Mouse (Mus musculus): ENCODE measurements around the gene Cldn6. TPM values are rescaled to one million over a fixed set of nuclear protein-coding genes. Genes with fewer than 3 reads are reported as not detected.

Gene Cldn6
- polyA plus RNA-seq, 1 experiment: 1.3 TPM

GRCm38 (mm10) chr17:23660117-23660875 is 18.8 kb upstream of the Cldn6 start, which contains the start of gene Bicdl2:
Gene Bicdl2, plus strand, starts transcription at chr17:23660506.
- peak; percentile 50 for TF ChIP-seq CTCF (IDR thresholded peaks at IDR 0.05; ENCODE audit: borderline replicate concordance, extremely low read depth, insufficient read depth, insufficient read length)
- TF ChIP-seq POLR2A (IDR thresholded peaks at IDR 0.05; ENCODE audit: borderline replicate concordance, extremely low read depth, insufficient read depth, insufficient read length, poor library complexity, severe bottlenecking): no peak
- DNase-seq (ENCODE audit: low read depth): no peak

- no peak for DNase-seq (ENCODE audit: low read depth)
- TF ChIP-seq POLR2A (IDR thresholded peaks at IDR 0.05; ENCODE audit: borderline replicate concordance, extremely low read depth, insufficient read depth, insufficient read length, poor library complexity, severe bottlenecking) (no peak), CTCF (IDR thresholded peaks at IDR 0.05; ENCODE audit: borderline replicate concordance, extremely low read depth, insufficient read depth, insufficient read length) (no peak)
Observed at GRCm38 (mm10) chr17:23660876-23661200, 18.2 kb upstream of the Cldn6 start.

GRCm38 (mm10) chr17:23661526-23661925 is 17.5 kb upstream of the Cldn6 start:
- peak; percentile 41; the same call in 1 of the 2 replicates for TF ChIP-seq CTCF (IDR thresholded peaks at IDR 0.05; ENCODE audit: borderline replicate concordance, extremely low read depth, insufficient read depth, insufficient read length)
- no peak for TF ChIP-seq POLR2A (IDR thresholded peaks at IDR 0.05; ENCODE audit: borderline replicate concordance, extremely low read depth, insufficient read depth, insufficient read length, poor library complexity, severe bottlenecking)
- DNase-seq (ENCODE audit: low read depth): no peak

- peak; percentile 56 for DNase-seq (ENCODE audit: low read depth)
- TF ChIP-seq POLR2A (IDR thresholded peaks at IDR 0.05; ENCODE audit: borderline replicate concordance, extremely low read depth, insufficient read depth, insufficient read length, poor library complexity, severe bottlenecking) (no peak), CTCF (IDR thresholded peaks at IDR 0.05; ENCODE audit: borderline replicate concordance, extremely low read depth, insufficient read depth, insufficient read length) (peak; percentile 75; the same call in 1 of the 2 replicates)
Observed at GRCm38 (mm10) chr17:23664556-23665021, 14.5 kb upstream of the Cldn6 start.

GRCm38 (mm10) chr17:23665511-23665910 is 13.5 kb upstream of the Cldn6 start:
- DNase-seq (ENCODE audit: low read depth): no peak
- TF ChIP-seq CTCF (IDR thresholded peaks at IDR 0.05; ENCODE audit: borderline replicate concordance, extremely low read depth, insufficient read depth, insufficient read length) (no peak), POLR2A (IDR thresholded peaks at IDR 0.05; ENCODE audit: borderline replicate concordance, extremely low read depth, insufficient read depth, insufficient read length, poor library complexity, severe bottlenecking) (no peak)

GRCm38 (mm10) chr17:23670516-23671074 is 8.5 kb upstream of the Cldn6 start:
- DNase-seq (ENCODE audit: low read depth): no peak
- TF ChIP-seq POLR2A (IDR thresholded peaks at IDR 0.05; ENCODE audit: borderline replicate concordance, extremely low read depth, insufficient read depth, insufficient read length, poor library complexity, severe bottlenecking): no peak
- TF ChIP-seq CTCF (IDR thresholded peaks at IDR 0.05; ENCODE audit: borderline replicate concordance, extremely low read depth, insufficient read depth, insufficient read length): no peak

GRCm38 (mm10) chr17:23671519-23671918 is 7.5 kb upstream of the Cldn6 start:
- TF ChIP-seq CTCF (IDR thresholded peaks at IDR 0.05; ENCODE audit: borderline replicate concordance, extremely low read depth, insufficient read depth, insufficient read length) (no peak), POLR2A (IDR thresholded peaks at IDR 0.05; ENCODE audit: borderline replicate concordance, extremely low read depth, insufficient read depth, insufficient read length, poor library complexity, severe bottlenecking) (no peak)
- DNase-seq (ENCODE audit: low read depth): no peak

GRCm38 (mm10) chr17:23672761-23673160 is 6.3 kb upstream of the Cldn6 start:
- TF ChIP-seq CTCF (IDR thresholded peaks at IDR 0.05; ENCODE audit: borderline replicate concordance, extremely low read depth, insufficient read depth, insufficient read length): no peak
- no peak for TF ChIP-seq POLR2A (IDR thresholded peaks at IDR 0.05; ENCODE audit: borderline replicate concordance, extremely low read depth, insufficient read depth, insufficient read length, poor library complexity, severe bottlenecking)
- DNase-seq (ENCODE audit: low read depth): no peak

GRCm38 (mm10) chr17:23673424-23674073 is 5.5 kb upstream of the Cldn6 start, which contains the start of the genes Hcfc1r1 and Thoc6:
Gene Hcfc1r1, plus strand, starts transcription at chr17:23673596.
Gene Thoc6, minus strand, starts transcription at chr17:23673882.
- TF ChIP-seq CTCF (IDR thresholded peaks at IDR 0.05; ENCODE audit: borderline replicate concordance, extremely low read depth, insufficient read depth, insufficient read length): no peak
- peak; percentile 45; the same call in 1 of the 2 replicates for TF ChIP-seq POLR2A (IDR thresholded peaks at IDR 0.05; ENCODE audit: borderline replicate concordance, extremely low read depth, insufficient read depth, insufficient read length, poor library complexity, severe bottlenecking)
- peak; percentile 99 for DNase-seq (ENCODE audit: low read depth)

GRCm38 (mm10) chr17:23674271-23674952 is 4.6 kb upstream of the Cldn6 start:
- TF ChIP-seq POLR2A (IDR thresholded peaks at IDR 0.05; ENCODE audit: borderline replicate concordance, extremely low read depth, insufficient read depth, insufficient read length, poor library complexity, severe bottlenecking) (no peak), CTCF (IDR thresholded peaks at IDR 0.05; ENCODE audit: borderline replicate concordance, extremely low read depth, insufficient read depth, insufficient read length) (no peak)
- DNase-seq (ENCODE audit: low read depth): no peak

- DNase-seq (ENCODE audit: low read depth): no peak
- no peak for TF ChIP-seq POLR2A (IDR thresholded peaks at IDR 0.05; ENCODE audit: borderline replicate concordance, extremely low read depth, insufficient read depth, insufficient read length, poor library complexity, severe bottlenecking)
Observed at GRCm38 (mm10) chr17:23675127-23675526, 3.9 kb upstream of the Cldn6 start.
